Mouse (Mus musculus): ENCODE results near the gene Colgalt1. TPM values are rescaled to one million over a fixed set of nuclear protein-coding genes. Genes with fewer than 3 reads are reported as not detected.

Gene Colgalt1
- polyA plus RNA-seq, 1 experiment from 2014 or later: 46.6 TPM

DNA sequence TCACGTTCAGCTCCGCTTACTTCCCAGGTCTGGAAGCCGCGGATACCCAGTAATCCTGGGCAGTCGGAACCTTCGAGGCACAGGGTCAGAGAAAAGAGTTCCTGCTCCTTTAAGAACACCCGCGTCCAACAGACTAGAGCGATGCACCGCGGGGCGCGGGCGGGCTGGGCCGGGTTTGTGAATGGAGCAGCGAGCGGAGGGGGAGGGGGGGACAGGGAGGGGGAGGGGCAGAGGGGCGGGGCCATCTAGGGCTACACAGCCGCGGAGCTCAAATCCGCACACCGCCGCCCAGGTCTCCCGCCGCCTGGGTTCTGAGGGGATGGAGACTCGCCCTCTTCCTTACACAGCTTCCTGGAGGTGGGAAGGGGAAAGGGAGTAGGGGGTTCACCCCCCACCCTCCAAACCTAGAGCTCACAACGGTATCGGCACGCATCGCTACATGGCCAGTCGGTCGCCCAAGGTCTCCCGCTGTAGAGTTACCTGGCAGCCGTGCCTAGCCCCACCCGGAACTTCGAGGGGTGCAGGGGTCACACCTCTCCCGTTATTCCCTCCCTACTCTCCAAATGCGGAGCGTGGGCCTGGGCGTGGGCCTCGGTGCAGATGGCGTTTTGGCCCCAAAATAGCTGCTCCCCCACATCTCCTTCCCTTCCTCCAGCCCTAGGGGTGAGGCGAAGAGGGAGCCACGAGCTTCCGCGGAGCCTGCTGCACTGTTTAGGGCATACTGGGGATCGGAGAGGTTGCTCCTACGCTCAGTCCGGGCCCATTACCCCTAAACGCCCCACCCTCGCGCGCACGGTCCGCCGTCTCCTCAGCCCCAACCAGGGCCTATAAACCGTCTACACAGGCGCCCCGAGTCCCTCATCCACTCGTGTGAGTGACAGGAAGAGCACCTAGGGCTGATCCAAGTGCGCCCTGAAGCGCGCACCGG lies 60.1 kb downstream of the Colgalt1 start:
- under 1% methylated on average over 63 of the region's 64 CpGs for WGBS
- ATAC-seq (ENCODE audit: insufficient number of reproducible peaks, low FRiP score, low TSS enrichment, low read depth) (peak; percentile 23; the same call in 1 of the 2 replicates), DNase-seq (ENCODE audit: low spot score) (peak; percentile 65)
- H3K27me3 ChIP-seq (ENCODE audit: control insufficient read depth, insufficient read depth, low read length): peaks cover 23% of the 10 kb centered on the region
- peaks cover 18% of the 10 kb centered on the region for H3K4me1 ChIP-seq (ENCODE audit: control insufficient read depth, insufficient read depth, low read length)
- no peaks in the 10 kb centered on the region for H3K9me3 ChIP-seq (ENCODE audit: control insufficient read depth, low read length)
- peak overlapping the region; percentile 35 for H3K4me3 ChIP-seq (ENCODE audit: low read depth, low read length)
- H3K36me3 ChIP-seq (ENCODE audit: control insufficient read depth, insufficient read depth, low read length): no peaks in the 10 kb centered on the region
- H3K4me2 ChIP-seq (ENCODE audit: low read depth, severe bottlenecking): peak overlapping the region; percentile 90
- H3K27ac ChIP-seq (replicated peaks; ENCODE audit: low read depth, low read length): no peak overlapping the region
- H3K9ac ChIP-seq (ENCODE audit: low read length): no peak overlapping the region

DNA sequence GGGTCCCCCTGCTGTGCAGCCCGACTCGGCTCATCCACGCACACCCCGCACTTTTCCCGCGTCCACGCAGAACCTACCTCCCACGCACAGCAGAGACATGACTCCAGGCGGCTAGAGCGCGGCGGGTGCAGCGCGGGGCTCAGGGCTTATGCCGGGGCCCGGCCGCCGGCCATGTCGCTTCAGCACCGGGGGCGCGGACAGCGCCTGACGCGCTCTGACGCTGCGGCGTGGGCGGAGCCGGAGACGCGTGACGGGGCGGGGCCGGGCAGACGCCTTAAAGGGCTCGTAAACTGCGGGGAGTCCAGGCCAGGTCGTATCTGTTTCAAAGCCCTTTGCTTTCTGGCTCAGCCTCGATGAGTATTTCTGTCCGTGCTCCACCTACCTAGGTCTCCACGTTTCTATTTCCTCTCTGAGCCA lies 60.8 kb downstream of the Colgalt1 start, which contains the start of gene Unc13a:
Gene Unc13a, minus strand, starts transcription at position 209 of the 417 bp plus-strand sequence.
- ATAC-seq (ENCODE audit: insufficient number of reproducible peaks, low FRiP score, low TSS enrichment, low read depth) (peak; percentile 57), DNase-seq (ENCODE audit: low spot score) (peak; percentile 93)
- H3K9me3 ChIP-seq (ENCODE audit: control insufficient read depth, low read length): no peaks in the 10 kb centered on the region
- peaks cover 18% of the 10 kb centered on the region for H3K4me1 ChIP-seq (ENCODE audit: control insufficient read depth, insufficient read depth, low read length)
- H3K4me3 ChIP-seq (ENCODE audit: low read depth, low read length): peak within 1 kb of the TSS; percentile 35
- H3K27me3 ChIP-seq (ENCODE audit: control insufficient read depth, insufficient read depth, low read length): peaks cover 23% of the 10 kb centered on the region
- no peaks in the 10 kb centered on the region for H3K36me3 ChIP-seq (ENCODE audit: control insufficient read depth, insufficient read depth, low read length)
- peak within 1 kb of the TSS; percentile 30; the same call in 1 of the 2 replicates for H3K9ac ChIP-seq (ENCODE audit: low read length)
- H3K27ac ChIP-seq (replicated peaks; ENCODE audit: low read depth, low read length): no peak within 1 kb of the TSS
- H3K4me2 ChIP-seq (ENCODE audit: low read depth, severe bottlenecking): peak within 1 kb of the TSS; percentile 90
- WGBS: under 1% methylated on average over 42 of the region's 42 CpGs

DNA sequence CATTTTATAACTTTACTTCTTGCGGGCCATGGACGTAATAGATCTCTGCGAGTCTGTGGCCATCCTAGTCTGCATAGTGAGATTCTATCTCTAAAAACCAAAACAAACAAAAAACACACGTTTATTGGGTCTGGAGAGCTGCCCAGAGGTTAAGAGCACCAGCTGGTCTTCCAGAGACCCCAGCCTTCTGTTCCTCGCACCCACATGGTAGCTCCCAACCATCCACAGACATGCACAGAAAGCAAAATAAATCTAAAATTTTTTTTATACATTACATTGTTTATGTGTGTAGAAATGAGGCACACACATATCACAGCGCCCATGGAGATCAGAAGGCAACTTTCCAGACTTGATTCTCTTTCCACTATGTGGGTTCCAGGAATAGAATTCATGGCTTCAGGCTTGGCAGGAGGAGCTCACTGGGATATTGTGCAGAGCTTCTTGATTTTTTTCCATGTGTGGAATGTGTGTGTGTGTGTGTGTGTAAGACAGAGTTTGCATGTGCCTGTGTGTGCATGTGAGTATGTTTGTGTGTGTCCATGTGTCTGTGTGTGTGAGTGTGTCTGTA lies 61.5 kb downstream of the Colgalt1 start:
- peaks cover 23% of the 10 kb centered on the region for H3K27me3 ChIP-seq (ENCODE audit: control insufficient read depth, insufficient read depth, low read length)
- H3K9me3 ChIP-seq (ENCODE audit: control insufficient read depth, low read length): no peaks in the 10 kb centered on the region
- H3K4me1 ChIP-seq (ENCODE audit: control insufficient read depth, insufficient read depth, low read length): peaks cover 18% of the 10 kb centered on the region
- H3K4me2 ChIP-seq (ENCODE audit: low read depth, severe bottlenecking): peak overlapping the region; percentile 90
- H3K36me3 ChIP-seq (ENCODE audit: control insufficient read depth, insufficient read depth, low read length): no peaks in the 10 kb centered on the region
- WGBS: 56% methylated on average over 6 of the region's 6 CpGs
- H3K27ac ChIP-seq (replicated peaks; ENCODE audit: low read depth, low read length): no peak overlapping the region
- no peak overlapping the region for H3K4me3 ChIP-seq (ENCODE audit: low read depth, low read length)
- H3K9ac ChIP-seq (ENCODE audit: low read length): no peak overlapping the region
- ATAC-seq (ENCODE audit: insufficient number of reproducible peaks, low FRiP score, low TSS enrichment, low read depth) (no peak), DNase-seq (ENCODE audit: low spot score) (no peak)

GRCm38 (mm10) chr8:71674071-71674470 lies 63.3 kb downstream of the Colgalt1 start:
- Histone ChIP-seq H3K4me3 (ENCODE audit: low read depth, low read length) (no peak overlapping the region), H3K36me3 (ENCODE audit: control insufficient read depth, insufficient read depth, low read length) (no peaks in the 10 kb centered on the region; the same call in 1 of the 2 replicates), H3K9me3 (ENCODE audit: control insufficient read depth, low read length) (no peaks in the 10 kb centered on the region), H3K4me1 (ENCODE audit: control insufficient read depth, insufficient read depth, low read length) (peaks cover 9% of the 10 kb centered on the region; the same call in 1 of the 2 replicates), H3K9ac (ENCODE audit: low read length) (no peak overlapping the region), H3K4me2 (ENCODE audit: low read depth, severe bottlenecking) (no peak overlapping the region), H3K27ac (replicated peaks; ENCODE audit: low read depth, low read length) (no peak overlapping the region), H3K27me3 (ENCODE audit: control insufficient read depth, insufficient read depth, low read length) (peaks cover 35% of the 10 kb centered on the region)
- no peak for DNase-seq (ENCODE audit: low spot score)
- WGBS: 82% methylated on average over 2 of the region's 2 CpGs
- no peak for ATAC-seq (ENCODE audit: insufficient number of reproducible peaks, low FRiP score, low TSS enrichment, low read depth)

Small RNAs within 50 kb of the gene (microRNA-seq; reads per million reads assigned to microRNA genes)
- not detected for gene Mir6769b

Other genes with a start within 250 kb of the Colgalt1 start
- 92.1 and 95.3 TPM in 2 replicates for gene Use1, start 244.2 kb upstream of the Colgalt1 start, polyA plus RNA-seq (2014; fragmentation: Nextera tagmentation; extraction: Ambion mirVana)
- gene Ocel1, start 239.7 kb upstream of the Colgalt1 start, polyA plus RNA-seq (2014; fragmentation: Nextera tagmentation; extraction: Ambion mirVana): 2.7 and 3.1 TPM in 2 replicates
- gene Nr2f6, start 229.0 kb upstream of the Colgalt1 start, polyA plus RNA-seq (2014; fragmentation: Nextera tagmentation; extraction: Ambion mirVana): 68.9 and 78.6 TPM in 2 replicates
- gene Ushbp1, start 215.2 kb upstream of the Colgalt1 start, polyA plus RNA-seq (2014; fragmentation: Nextera tagmentation; extraction: Ambion mirVana): 3.4 and 4.1 TPM in 2 replicates
- 109 and 119 TPM in 2 replicates for gene Babam1, start 214.1 kb upstream of the Colgalt1 start, polyA plus RNA-seq (2014; fragmentation: Nextera tagmentation; extraction: Ambion mirVana)
- gene Ankle1, start 205.0 kb upstream of the Colgalt1 start, polyA plus RNA-seq (2014; fragmentation: Nextera tagmentation; extraction: Ambion mirVana): 21.5 and 23.9 TPM in 2 replicates
- gene Abhd8, start 147.3 kb upstream of the Colgalt1 start, polyA plus RNA-seq (2014; fragmentation: Nextera tagmentation; extraction: Ambion mirVana): 38.7 and 43.4 TPM in 2 replicates
- 216 and 231 TPM in 2 replicates for gene Mrpl34, start 146.0 kb upstream of the Colgalt1 start, polyA plus RNA-seq (2014; fragmentation: Nextera tagmentation; extraction: Ambion mirVana)
- 115 TPM in 2 replicates for gene Dda1, start 141.8 kb upstream of the Colgalt1 start, polyA plus RNA-seq (2014; fragmentation: Nextera tagmentation; extraction: Ambion mirVana)
- 3.0 and 4.2 TPM in 2 replicates for gene Ano8, start 125.0 kb upstream of the Colgalt1 start, polyA plus RNA-seq (2014; fragmentation: Nextera tagmentation; extraction: Ambion mirVana)
- gene Gtpbp3, start 122.9 kb upstream of the Colgalt1 start, polyA plus RNA-seq (2014; fragmentation: Nextera tagmentation; extraction: Ambion mirVana): 8.3 and 8.7 TPM in 2 replicates
- gene Plvap, start 99.2 kb upstream of the Colgalt1 start, polyA plus RNA-seq (2014; fragmentation: Nextera tagmentation; extraction: Ambion mirVana): 57.9 and 58.2 TPM in 2 replicates
- 0.30 and 0.71 TPM in 2 replicates for gene Ccdc194, start 85.3 kb upstream of the Colgalt1 start, polyA plus RNA-seq (2014; fragmentation: Nextera tagmentation; extraction: Ambion mirVana)
- gene Bst2, start 73.5 kb upstream of the Colgalt1 start, polyA plus RNA-seq (2014; fragmentation: Nextera tagmentation; extraction: Ambion mirVana): 1.7 and 1.8 TPM in 2 replicates
- gene Mvb12a, start 68.1 kb upstream of the Colgalt1 start, polyA plus RNA-seq (2014; fragmentation: Nextera tagmentation; extraction: Ambion mirVana): 66.5 and 74.2 TPM in 2 replicates
- gene Tmem221, start 52.1 kb upstream of the Colgalt1 start, polyA plus RNA-seq (2014; fragmentation: Nextera tagmentation; extraction: Ambion mirVana): 0.27 TPM in 1 of 2 replicates, not detected in the other
- gene Nxnl1, start 44.4 kb upstream of the Colgalt1 start, polyA plus RNA-seq (2014; fragmentation: Nextera tagmentation; extraction: Ambion mirVana): not detected in 2 replicates
- gene Slc27a1, start 42.1 kb upstream of the Colgalt1 start, polyA plus RNA-seq (2014; fragmentation: Nextera tagmentation; extraction: Ambion mirVana): 16.7 and 18.0 TPM in 2 replicates
- 230 and 239 TPM in 2 replicates for gene Pgls, start 18.8 kb upstream of the Colgalt1 start, polyA plus RNA-seq (2014; fragmentation: Nextera tagmentation; extraction: Ambion mirVana)
- 2.7 and 3.8 TPM in 2 replicates for gene Fam129c, start 13.3 kb upstream of the Colgalt1 start, polyA plus RNA-seq (2014; fragmentation: Nextera tagmentation; extraction: Ambion mirVana)
- gene Unc13a, start 60.8 kb downstream of the Colgalt1 start, polyA plus RNA-seq (2014; fragmentation: Nextera tagmentation; extraction: Ambion mirVana): 0.50 and 0.59 TPM in 2 replicates
- 1.4 and 2.5 TPM in 2 replicates for gene Jak3, start 65.3 kb downstream of the Colgalt1 start, polyA plus RNA-seq (2014; fragmentation: Nextera tagmentation; extraction: Ambion mirVana)
- gene Insl3, start 78.2 kb downstream of the Colgalt1 start, polyA plus RNA-seq (2014; fragmentation: Nextera tagmentation; extraction: Ambion mirVana): not detected in 2 replicates
- 0.35 and 0.61 TPM in 2 replicates for gene B3gnt3, start 90.8 kb downstream of the Colgalt1 start, polyA plus RNA-seq (2014; fragmentation: Nextera tagmentation; extraction: Ambion mirVana)
- 2.7 and 3.4 TPM in 2 replicates for gene Fcho1, start 114.7 kb downstream of the Colgalt1 start, polyA plus RNA-seq (2014; fragmentation: Nextera tagmentation; extraction: Ambion mirVana)